Mouse (Mus musculus) hindbrain, embryonic 15.5 days (tissue): ENCODE data around the gene Foxk2. TPM values are rescaled to one million over a fixed set of nuclear protein-coding genes. Genes with fewer than 3 reads are reported as not detected.
A peak's percentile ranks its signal among the peaks of the same experiment; 100 is the strongest.

Experiments used
- ATAC-seq: fragments of 200-750 bp; cut with Nextera tagmentation; 2 replicates; pipeline ENCODE4 v1.8.0; 2017; ENCODE audit warnings: low read depth, moderate number of reproducible peaks, moderate TSS enrichment; ENCODE audit not compliant: low FRiP score
- H3K27ac ChIP-seq: fragments of 300-500 bp; sonication (generic); replicated peaks from 2 replicates; pipeline ENCODE4 v1.5.1; 2015; ENCODE audit warnings: mild to moderate bottlenecking, inconsistent platforms
- H3K27me3 ChIP-seq: fragments of 300-500 bp; sonication (generic); 2 replicates; pipeline ENCODE4 v1.6.1; 2015; ENCODE audit warnings: control low read depth, inconsistent platforms
- H3K36me3 ChIP-seq: fragments of 300-500 bp; sonication (generic); 2 replicates; pipeline ENCODE4 v1.6.1; 2015; ENCODE audit warnings: control low read depth, inconsistent platforms
- H3K4me1 ChIP-seq: fragments of 300-500 bp; sonication (generic); replicated peaks from 2 replicates; pipeline ENCODE4 v1.6.1; 2015; ENCODE audit warnings: control low read depth, inconsistent platforms
- H3K4me2 ChIP-seq: fragments of 300-500 bp; sonication (generic); 2 replicates; pipeline ENCODE4 v1.6.1; 2015; ENCODE audit warnings: moderate library complexity, mild to moderate bottlenecking, inconsistent platforms
- H3K4me3 ChIP-seq: fragments of 300-500 bp; sonication (generic); 2 replicates; pipeline ENCODE4 v1.5.1; 2015; ENCODE audit warnings: mild to moderate bottlenecking, inconsistent platforms
- H3K9ac ChIP-seq: fragments of 300-500 bp; sonication (generic); 2 replicates; pipeline ENCODE4 v1.6.1; 2015; ENCODE audit warnings: inconsistent platforms
- H3K9me3 ChIP-seq: fragments of 300-500 bp; sonication (generic); 2 replicates; pipeline ENCODE4 v1.6.1; 2016; ENCODE audit warnings: control low read depth, inconsistent platforms
- WGBS: fragments of 180-500 bp; shearing (Covaris S2); methylation state at CpG from one replicate; pipeline ENCODE4 v1.1.7; 2015; 5-methylcytosine and 5-hydroxymethylcytosine counted together
- polyA plus RNA-seq: library from polyadenylated mRNA; unstranded; fragments of >200 nt; fragmentation: Nextera tagmentation; extraction: Ambion mirVana; gene quantifications from 2 replicates; pipeline ENCODE4 v1.2.1, GENCODE M21; 2015

Foxk2 gene
- 15.7 TPM in 2 replicates for polyA plus RNA-seq

DNA sequence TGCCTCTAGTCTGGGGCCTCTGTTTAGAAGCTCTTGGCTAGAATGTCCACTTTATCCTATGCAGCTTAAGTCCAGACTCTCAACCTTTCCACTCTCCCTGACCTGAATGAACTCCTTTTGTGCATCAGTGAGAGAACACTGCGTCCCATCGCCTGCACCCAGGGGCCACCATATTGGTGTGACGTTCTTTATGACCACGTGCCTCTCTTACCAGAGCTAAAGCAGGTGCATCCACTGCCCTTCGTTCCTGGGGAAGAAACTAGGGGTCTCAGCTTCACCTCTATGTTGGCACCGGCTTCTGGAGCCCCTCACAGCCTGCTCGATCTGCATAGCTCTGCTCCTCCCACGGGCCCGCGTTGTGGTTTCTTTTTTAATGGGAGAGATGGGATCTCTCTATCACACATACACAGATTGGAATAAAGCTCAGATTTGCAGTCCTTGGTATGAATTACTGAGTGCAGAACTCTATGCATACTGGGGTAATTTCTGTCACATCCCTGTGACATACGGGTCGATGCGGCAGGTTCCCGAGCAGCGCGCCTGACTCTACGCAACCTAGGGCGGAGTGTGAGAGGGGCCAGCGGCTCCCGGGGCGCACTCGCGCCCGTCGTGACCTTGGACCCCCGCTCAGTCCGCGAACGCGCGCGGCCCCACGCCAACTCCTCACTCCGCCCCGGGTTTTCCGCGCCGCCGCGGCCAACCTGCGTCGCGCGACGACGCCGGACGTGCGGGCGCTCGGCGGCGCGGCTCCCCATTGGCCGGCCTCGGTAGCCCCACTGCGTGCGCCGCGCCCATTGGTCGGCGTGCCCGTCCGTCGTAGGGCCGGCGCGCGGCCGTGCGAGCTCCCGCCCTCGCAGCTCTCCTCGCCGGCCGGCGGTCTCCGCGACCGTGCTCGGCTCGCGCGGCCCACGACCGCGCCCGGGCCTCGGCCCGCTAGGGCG lies at the start of gene Foxk2:
Gene Foxk2, plus strand, starts transcription at position 831 of the 941 bp plus-strand sequence.
- Histone ChIP-seq H3K9me3 (no peaks in the 10 kb centered on the region), H3K4me1 (peaks cover 31% of the 10 kb centered on the region), H3K27me3 (no peaks in the 10 kb centered on the region), H3K4me2 (peak within 1 kb of the TSS; percentile 83), H3K4me3 (peak within 1 kb of the TSS; percentile 100), H3K9ac (peak within 1 kb of the TSS; percentile 99), H3K27ac (peak within 1 kb of the TSS; percentile 97), H3K36me3 (peaks cover 24% of the 10 kb centered on the region)
- ATAC-seq = peak; percentile 97
- WGBS = under 1% methylated on average over 90 of the region's 91 CpGs

DNA sequence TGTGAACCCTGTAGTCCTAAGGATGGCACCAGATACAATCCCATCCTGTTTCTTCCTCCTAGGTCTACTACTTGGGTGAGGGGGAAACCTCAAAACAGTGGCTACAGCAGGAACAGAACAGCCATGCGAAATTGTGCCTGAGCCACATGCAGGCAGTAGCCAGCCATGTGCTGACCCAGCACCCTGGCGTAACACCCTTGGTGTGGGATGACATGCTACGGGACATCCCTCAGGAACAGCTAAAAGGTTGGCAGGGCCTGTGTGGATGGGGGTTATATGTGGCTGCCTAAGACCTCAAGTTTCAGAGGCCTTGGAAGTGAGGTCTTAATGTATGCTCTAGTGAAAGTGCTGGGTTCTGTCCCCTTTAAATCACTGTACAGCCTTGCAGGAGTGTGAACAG lies 43.0 kb upstream of the Foxk2 start:
- Histone ChIP-seq H3K4me2 (no peak overlapping the region), H3K27me3 (no peaks in the 10 kb centered on the region), H3K36me3 (peaks cover 35% of the 10 kb centered on the region), H3K27ac (no peak overlapping the region), H3K9ac (no peak overlapping the region), H3K4me3 (no peak overlapping the region), H3K4me1 (no peaks in the 10 kb centered on the region), H3K9me3 (no peaks in the 10 kb centered on the region)
- no peak for ATAC-seq
- 99% methylated on average over 3 of the region's 3 CpGs for WGBS

DNA sequence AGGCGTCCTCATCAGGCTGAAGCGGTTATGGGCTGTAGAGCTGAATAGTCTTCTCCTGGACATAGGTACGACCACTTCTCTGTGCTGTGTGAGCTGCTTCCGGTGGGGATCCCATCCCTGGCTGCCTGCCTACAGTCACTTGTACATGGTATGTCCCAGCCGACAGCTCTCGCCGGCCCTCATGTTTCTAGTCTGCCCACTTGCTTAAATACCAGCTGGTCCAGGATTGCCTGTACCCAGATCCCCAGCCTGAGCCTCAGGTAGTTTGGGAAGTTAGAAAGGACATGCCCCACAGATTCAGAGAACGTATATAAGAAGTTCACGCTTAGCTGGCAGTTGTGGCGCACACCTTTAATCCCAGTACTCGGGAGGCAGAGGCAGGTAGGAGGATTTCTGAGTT lies 40.0 kb upstream of the Foxk2 start:
- H3K4me1 ChIP-seq = no peaks in the 10 kb centered on the region
- H3K27ac ChIP-seq = no peak overlapping the region
- WGBS = 91% methylated on average over 11 of the region's 11 CpGs
- ATAC-seq = no peak
- no peaks in the 10 kb centered on the region for H3K27me3 ChIP-seq
- peaks cover 48% of the 10 kb centered on the region for H3K36me3 ChIP-seq
- no peaks in the 10 kb centered on the region for H3K9me3 ChIP-seq
- no peak overlapping the region for H3K4me3 ChIP-seq
- H3K4me2 ChIP-seq = no peak overlapping the region
- H3K9ac ChIP-seq = no peak overlapping the region

DNA sequence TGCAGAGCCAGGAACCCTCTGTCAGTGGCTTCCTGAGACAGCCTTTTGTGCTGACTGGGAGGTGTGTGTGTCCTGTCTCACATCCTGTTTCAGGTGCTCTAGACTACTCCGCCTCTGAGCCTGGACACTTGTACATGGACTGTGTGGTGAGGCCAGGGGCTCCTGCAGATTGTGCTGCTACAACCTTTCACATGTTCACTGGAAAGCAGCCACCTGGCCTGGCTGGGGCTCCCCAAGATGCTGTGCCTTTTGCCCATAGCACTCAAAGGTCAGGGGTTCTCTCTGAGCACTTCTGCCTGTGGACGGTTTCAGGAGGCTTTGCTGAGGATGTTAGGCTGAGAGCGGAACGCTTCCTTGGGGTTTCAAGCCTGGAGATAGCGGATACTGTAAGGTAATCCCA lies 39.0 kb upstream of the Foxk2 start:
- no peak overlapping the region for H3K4me3 ChIP-seq
- no peak overlapping the region for H3K9ac ChIP-seq
- ATAC-seq = no peak
- no peak overlapping the region for H3K4me2 ChIP-seq
- peaks cover 58% of the 10 kb centered on the region for H3K36me3 ChIP-seq
- no peaks in the 10 kb centered on the region for H3K4me1 ChIP-seq
- 89% methylated on average over 5 of the region's 5 CpGs for WGBS
- no peak overlapping the region for H3K27ac ChIP-seq
- H3K9me3 ChIP-seq = no peaks in the 10 kb centered on the region
- H3K27me3 ChIP-seq = no peaks in the 10 kb centered on the region

DNA sequence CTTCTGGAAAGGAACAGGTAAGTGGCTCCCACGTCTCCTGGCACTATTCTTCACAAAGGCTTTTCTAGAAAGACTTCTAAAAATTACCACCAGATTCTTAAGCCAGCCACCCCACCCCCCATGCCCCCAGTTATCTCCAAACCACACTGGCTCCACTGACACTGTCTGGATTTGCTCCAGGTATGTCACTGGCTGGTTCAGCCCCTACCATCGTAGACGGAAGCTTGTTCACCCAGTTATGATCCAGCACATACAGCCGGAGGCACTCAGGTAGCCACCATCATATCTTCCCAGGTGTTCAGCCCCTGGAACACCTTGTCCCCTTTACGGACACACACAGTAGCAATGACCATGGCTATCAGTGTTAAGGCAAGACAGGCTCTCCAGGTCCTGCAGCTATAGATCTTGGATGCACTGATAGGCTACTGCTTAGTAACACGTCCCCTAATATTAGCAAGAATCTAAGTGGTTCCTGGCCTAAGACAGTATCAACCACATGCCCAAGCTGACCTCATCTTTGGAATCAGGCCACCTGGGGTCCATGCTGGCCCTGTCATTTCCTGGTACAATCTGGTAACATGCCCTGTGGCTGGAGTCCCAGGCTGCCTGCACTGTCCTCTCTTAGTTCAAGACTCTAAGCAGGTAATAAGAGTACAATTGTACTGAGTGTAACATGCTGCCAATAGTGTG lies 38.3 kb upstream of the Foxk2 start:
- no peak overlapping the region for H3K4me2 ChIP-seq
- no peak overlapping the region for H3K9ac ChIP-seq
- H3K36me3 ChIP-seq = peaks cover 59% of the 10 kb centered on the region
- WGBS = 94% methylated on average over 6 of the region's 6 CpGs
- H3K27me3 ChIP-seq = no peaks in the 10 kb centered on the region
- H3K4me1 ChIP-seq = no peaks in the 10 kb centered on the region
- H3K27ac ChIP-seq = no peak overlapping the region
- no peak for ATAC-seq
- H3K4me3 ChIP-seq = no peak overlapping the region
- no peaks in the 10 kb centered on the region for H3K9me3 ChIP-seq

DNA sequence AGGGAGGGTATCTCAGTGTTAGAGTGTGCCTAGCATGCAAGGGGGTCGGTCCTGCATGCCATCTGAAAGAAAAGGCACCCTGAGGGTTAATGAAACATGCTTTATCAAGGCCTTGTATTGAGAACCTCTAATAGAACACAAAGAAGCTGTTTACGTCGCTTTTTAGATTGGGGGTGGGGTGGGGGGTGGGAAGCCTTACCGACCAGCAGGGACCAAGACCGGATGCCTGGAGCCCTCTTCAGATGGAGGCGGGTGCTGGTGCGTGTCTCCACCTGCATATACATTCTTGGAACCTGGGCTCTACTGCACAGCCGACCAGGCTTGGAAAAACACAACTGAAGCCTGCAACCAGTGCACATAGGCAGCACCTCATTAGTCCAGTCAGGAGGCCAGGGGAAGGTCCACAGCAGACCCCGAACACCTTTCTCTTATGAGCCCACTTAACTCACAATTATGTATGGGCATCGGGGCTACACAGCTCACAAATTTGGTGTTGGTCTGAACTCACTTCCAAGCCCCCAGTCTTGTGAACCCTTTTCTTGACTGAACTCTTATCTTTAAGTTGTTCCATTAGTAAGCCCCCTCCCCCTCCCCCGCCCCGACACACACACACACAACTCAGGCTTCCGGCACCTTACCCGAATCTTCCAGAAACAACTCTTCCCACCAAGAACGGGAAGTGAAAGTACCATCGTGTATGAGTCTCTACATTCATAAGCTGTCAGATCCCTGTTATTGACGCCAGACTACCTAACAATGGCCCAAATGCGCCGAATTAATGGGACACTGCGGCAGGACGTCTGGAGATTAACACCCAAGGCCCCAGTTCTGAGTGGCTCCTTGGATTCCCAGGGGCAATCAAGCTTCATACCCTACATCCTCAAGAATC lies 31.4 kb upstream of the Foxk2 start:
- H3K4me2 ChIP-seq = peak overlapping the region; percentile 84
- H3K9ac ChIP-seq = peak overlapping the region; percentile 70
- H3K9me3 ChIP-seq = no peaks in the 10 kb centered on the region
- ATAC-seq = peak; percentile 8
- H3K27me3 ChIP-seq = no peaks in the 10 kb centered on the region
- H3K27ac ChIP-seq = peak overlapping the region; percentile 80
- H3K36me3 ChIP-seq = peaks cover 26% of the 10 kb centered on the region
- WGBS = 23% methylated on average over 21 of the region's 21 CpGs
- peaks cover 24% of the 10 kb centered on the region for H3K4me1 ChIP-seq
- peak overlapping the region; percentile 81 for H3K4me3 ChIP-seq

DNA sequence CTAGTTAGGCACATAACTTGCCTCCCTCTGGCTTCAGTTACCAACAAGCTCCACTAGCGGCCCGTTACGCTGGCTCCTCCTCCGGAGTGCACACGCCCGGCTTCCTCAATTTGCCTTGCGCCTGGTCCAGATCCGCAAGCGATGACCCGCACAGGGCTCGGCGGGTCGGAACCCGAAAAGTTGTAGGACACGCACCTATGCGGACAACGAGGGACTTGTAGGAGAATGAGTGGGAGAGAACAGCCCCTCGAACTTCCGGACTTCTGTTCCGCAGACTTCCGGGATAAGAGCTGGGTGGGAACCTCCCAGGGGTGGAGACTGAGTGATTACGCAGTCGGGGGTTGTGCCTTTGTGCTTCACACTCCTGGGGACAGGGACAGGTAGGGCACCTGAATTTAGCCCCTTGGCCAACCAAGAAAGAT lies 30.8 kb upstream of the Foxk2 start, which contains the start of gene Cybc1:
Gene Cybc1, minus strand, starts transcription at position 305 of the 422 bp plus-strand sequence.
- Histone ChIP-seq H3K27ac (peak within 1 kb of the TSS; percentile 80), H3K4me3 (peak within 1 kb of the TSS; percentile 81), H3K36me3 (peaks cover 19% of the 10 kb centered on the region), H3K27me3 (no peaks in the 10 kb centered on the region), H3K4me2 (peak within 1 kb of the TSS; percentile 84), H3K4me1 (peaks cover 24% of the 10 kb centered on the region), H3K9me3 (no peaks in the 10 kb centered on the region), H3K9ac (peak within 1 kb of the TSS; percentile 70)
- peak; percentile 91 for ATAC-seq
- 0% methylated on average over 23 of the region's 23 CpGs for WGBS

DNA sequence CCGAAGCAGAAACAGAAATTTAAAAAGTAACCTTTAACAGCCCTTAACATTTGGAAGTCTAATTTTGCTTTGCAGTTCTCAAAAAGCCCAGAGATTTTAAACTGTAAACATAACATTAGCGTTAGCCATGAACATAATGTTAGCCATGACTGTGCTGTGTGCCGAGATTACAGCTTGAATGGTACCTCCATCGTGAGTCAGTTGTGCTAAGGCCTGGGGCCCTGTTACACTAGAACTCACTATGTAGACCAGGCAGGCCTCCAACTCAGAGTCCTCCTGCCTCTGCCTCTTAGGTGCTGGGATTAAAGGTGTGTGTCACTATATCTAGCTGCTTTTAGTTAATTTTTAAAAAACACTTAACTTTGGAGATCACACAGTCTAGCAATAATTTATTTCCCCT lies 28.6 kb upstream of the Foxk2 start:
- Histone ChIP-seq H3K4me2 (no peak overlapping the region), H3K9ac (no peak overlapping the region), H3K4me1 (peaks cover 30% of the 10 kb centered on the region), H3K36me3 (peaks cover 4% of the 10 kb centered on the region; the same call in 1 of the 2 replicates), H3K27me3 (no peaks in the 10 kb centered on the region), H3K9me3 (no peaks in the 10 kb centered on the region), H3K27ac (no peak overlapping the region), H3K4me3 (no peak overlapping the region)
- ATAC-seq = no peak
- WGBS = 82% methylated on average over 4 of the region's 4 CpGs

DNA sequence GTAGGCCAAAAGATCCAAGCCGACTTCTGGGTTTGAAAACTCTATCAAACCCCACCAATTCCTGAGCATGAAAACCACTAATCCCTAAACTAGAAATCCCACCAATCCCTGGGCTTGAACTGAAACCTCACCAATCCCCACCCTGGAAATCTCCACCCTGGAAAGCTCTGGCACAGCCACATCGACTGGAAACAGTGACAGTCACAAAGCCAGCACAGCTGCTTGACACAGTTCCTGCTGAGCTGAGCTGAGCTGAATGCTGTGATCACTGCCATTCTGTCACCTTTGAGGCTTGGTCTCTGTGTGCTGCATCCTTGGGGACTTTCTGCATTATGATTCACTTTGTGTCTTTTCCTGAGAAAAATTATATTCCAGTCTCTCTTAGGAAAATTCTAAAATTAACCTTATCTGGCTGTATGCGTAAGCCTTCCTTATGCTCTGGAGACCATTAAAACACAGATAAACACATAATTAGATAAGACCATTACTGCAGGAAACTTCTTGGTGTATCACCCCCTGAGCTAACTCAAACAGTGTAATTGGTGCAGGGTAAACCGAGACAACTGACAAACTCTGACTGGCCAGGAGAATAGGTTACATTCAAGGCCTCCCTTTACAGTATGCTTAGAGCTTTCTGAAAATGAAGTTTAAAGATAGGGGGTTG lies 28.0 kb upstream of the Foxk2 start:
- no peak overlapping the region for H3K9ac ChIP-seq
- peaks cover 3% of the 10 kb centered on the region; the same call in 1 of the 2 replicates for H3K36me3 ChIP-seq
- 58% methylated on average over 4 of the region's 4 CpGs for WGBS
- no peaks in the 10 kb centered on the region for H3K27me3 ChIP-seq
- H3K27ac ChIP-seq = no peak overlapping the region
- H3K9me3 ChIP-seq = no peaks in the 10 kb centered on the region
- no peak overlapping the region for H3K4me2 ChIP-seq
- no peak overlapping the region for H3K4me3 ChIP-seq
- H3K4me1 ChIP-seq = peaks cover 31% of the 10 kb centered on the region
- ATAC-seq = no peak

DNA sequence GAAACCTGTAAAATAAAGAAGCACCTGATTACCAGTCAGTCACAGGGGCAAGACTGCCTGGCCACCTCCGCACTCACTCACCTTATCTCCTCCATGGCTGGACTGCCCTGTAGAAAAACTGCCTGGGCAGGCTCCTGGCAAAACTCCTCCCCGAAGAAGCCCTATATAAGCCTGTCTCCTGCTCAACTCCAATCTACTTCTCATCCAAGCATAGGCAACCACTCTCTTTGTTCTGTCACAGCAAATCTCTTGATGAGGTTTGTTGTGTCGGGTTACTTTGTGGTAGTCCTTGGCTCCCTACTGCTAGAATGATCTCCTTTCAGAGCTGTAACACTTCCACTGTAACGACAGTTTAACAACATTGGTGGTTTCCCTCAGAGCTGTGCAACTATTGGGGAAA lies 27.1 kb upstream of the Foxk2 start:
- no peaks in the 10 kb centered on the region for H3K36me3 ChIP-seq
- no peak overlapping the region for H3K27ac ChIP-seq
- no peak overlapping the region for H3K4me3 ChIP-seq
- H3K9me3 ChIP-seq = no peaks in the 10 kb centered on the region
- peaks cover 23% of the 10 kb centered on the region for H3K4me1 ChIP-seq
- H3K9ac ChIP-seq = no peak overlapping the region
- no peaks in the 10 kb centered on the region for H3K27me3 ChIP-seq
- no peak for ATAC-seq
- WGBS = 46% methylated on average over 4 of the region's 4 CpGs
- H3K4me2 ChIP-seq = no peak overlapping the region
